Mouse (Mus musculus) ZHBTc4 (cell line): ENCODE measurements around the gene Arfgef2.

Experiments used
- DNase-seq: peaks from one replicate; pipeline ENCODE4 v3.0.0-alpha.2; 2011; ENCODE audit warnings: low read depth, low spot score

The Arfgef2 gene

DNA sequence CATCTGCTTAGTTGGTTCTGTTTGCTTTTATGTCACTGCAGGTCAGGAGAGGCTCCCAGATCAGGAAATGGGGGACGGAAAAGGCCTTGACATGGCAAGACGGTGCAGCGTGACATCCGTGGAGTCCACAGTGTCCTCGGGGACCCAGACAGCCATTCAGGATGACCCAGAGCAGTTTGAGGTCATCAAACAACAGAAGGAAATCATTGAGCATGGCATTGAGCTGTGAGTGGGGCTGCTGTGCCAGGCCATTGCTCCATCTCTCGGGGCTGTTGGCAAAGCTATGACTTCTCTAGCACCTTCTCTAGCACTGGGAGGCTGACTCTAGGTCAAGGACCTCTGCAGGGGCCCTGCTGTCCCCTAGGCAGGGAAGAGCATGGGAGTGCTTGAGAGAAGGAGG is 51.0 kb downstream of the Arfgef2 start:
- DNase-seq: no peak

DNA sequence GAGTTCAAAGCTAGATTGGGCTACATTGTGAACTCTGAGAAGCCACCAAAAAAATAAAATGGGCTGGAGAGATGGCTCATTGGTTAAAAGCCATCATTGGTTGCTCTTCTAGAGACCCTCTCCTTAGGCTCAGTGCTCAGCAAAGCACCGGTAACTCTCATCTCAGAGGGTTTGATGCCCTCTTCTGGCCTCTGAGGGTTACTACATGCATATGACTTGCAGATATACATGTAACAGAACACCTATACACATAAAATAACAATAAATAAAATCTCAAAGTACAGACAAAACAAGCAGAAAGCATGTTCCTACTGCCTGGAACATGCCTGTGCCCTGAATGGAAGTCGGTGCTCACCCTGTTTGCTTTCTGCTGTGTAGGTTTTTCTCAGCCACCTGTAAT is 51.7 kb downstream of the Arfgef2 start:
- peak; percentile 79 for DNase-seq

DNA sequence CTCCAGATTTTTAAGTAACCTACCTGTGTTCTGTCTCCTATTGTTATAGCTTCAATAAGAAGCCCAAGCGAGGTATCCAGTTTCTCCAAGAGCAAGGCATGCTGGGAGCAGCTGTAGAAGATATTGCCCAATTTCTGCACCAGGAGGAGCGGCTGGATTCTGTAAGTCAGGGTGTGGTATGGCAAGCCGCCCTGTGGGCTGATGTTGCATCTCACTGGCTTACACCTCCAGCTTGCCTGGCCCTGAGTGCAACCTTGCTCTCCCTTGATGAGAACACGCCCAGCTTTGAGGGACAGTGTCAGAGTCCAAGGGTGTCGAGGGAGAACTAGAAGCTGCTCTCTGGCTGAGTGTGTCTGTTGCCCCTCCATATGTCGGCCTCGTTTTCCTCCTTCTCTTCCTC is 53.8 kb downstream of the Arfgef2 start:
- no peak for DNase-seq

DNA sequence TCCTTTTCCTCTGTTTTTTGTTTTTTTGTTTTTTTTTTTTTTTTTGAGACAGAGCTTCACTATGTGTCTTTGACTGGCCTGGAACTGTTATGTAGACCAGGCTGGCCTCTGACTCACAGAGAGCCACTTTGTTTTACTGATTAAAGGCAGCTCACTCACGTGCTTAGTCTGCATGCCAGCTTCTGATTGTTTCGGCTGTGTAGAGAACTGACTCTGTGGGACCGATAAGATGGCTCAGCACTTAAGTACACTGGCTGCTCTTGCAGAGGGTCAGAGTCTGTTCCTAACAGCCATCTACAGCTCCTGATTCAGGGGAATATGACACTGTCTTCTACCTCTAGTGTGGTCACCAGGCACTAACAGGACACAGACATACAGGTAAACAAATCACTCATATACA is 57.1 kb downstream of the Arfgef2 start:
- no peak for DNase-seq

DNA sequence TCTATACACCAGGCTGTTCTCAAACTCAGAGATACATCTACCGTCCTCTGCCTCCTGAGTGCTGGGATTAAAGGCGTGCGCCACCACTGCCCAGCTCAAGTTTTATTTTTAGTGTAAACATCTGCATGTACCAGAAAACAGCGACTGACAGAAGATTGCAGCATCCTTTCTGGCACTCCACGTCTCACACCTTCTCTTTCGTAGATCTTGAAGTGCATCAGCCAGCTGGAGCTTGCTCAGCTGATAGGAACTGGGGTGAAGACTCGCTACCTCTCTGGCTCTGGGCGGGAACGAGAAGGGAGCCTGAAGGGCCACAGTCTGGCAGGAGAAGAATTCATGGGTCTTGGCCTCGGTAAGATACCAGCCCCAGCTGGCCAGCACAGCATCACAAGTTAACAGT is 60.1 kb downstream of the Arfgef2 start:
- no peak for DNase-seq

DNA sequence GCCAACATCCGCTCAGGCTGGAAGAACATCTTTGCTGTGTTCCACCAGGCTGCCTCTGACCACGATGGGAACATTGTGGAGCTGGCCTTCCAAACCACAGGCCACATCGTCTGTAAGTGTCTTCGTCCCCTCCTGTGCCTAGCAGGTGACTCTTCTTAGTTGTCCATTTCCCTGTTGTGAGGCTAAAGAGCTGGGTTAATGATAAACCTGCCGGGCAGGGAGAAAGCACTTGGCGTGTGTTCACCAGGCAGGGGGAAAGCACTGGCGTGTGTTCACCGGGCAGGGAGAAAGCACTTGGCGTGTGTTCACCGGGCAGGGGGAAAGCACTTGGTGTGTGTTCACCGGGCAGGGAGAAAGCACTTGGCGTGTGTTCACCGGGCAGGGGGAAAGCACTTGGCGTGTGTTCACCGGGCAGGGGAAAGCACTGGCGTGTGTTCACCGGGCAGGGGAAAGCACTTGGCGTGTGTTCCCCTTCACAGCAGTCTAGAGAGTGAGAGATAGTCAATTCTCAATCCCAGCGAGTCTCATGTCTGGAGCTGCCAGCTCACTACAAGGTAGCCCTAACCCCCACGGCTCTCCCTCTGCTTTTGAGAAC is 65.0 kb downstream of the Arfgef2 start:
- DNase-seq: no peak

DNA sequence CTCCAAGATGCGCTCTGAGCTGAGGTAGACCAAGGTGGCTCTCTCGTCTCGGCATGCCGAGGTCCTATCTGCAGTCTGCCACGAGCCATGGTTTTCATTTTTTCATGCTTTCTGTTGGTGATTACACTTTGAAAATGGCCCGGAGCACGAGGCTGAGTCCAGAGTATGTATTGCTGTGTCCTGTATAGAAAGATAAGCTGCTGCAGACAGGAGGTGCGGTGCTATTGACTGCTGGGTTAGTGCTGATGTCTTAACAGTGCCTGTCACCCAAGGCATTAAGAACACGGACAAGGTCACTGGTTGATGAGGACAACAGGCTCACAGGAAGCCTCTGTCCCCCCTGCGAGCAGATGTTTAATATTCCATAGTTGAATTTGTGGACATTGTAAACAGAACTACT is 65.5 kb downstream of the Arfgef2 start:
- no peak for DNase-seq

DNA sequence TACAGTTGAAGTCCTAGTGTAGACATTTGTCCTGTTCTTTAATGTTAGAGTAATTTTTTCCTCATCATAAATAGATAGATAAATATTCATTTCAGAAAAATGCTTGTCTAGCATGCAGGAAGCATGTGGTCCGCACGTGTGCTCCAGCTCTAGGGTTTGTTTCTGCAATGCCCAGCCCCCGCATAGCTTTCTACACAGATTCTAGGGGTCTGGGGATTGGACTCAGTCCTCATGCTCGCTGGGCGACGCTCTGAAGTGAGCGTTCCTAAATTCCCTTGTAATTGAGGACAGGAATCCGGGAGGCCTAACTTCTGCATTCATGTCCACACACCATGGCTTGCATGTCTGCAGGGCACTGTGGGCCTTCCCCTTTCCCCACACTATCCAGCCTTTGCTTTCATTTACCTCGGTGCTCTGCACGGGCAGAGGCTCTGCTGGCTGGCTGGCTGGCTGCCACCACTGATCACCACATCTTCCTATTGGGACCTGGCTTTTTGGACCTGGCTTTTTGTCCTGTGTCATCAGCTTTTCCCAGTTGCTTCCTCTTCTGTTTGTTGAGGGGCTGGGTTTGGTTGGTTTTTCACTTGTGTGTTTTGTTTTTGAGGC is 69.4 kb downstream of the Arfgef2 start:
- DNase-seq: no peak

DNA sequence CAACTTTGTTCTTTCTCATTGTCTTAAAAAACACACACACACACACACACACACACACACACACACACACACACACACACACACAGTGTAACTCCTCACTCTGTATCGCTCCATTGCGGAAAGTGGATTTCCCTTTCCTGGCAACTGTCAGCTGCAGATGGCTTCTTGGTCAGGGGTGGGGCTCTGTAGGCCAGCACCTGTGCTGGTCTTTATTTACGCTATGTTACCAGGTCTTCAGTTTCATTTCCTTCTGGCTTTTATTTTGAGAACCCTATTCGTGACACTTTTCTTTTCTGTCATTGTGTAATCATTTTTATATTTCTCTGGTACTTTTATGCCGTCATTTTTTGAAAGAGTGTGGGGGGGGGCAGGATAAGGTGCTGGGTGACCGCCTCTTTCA is 70.2 kb downstream of the Arfgef2 start:
- DNase-seq: no peak

DNA sequence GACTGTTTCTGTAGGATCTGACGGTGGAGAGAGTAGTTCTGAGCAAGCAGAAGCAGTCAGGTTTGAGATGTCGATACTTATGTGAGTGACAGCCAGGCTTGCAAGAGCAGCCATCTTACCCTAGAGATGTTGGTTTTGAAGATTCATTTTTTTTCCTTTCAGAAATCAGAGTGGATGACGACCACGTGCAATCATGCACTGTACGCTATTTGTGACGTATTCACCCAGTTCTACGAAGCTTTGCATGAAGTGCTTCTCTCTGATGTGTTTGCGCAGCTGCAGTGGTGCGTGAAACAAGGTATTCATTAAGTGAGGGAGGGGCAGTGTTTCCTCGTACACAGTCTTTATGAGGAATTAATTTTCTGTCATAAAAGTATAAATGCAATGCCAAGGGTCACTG is 70.9 kb downstream of the Arfgef2 start:
- DNase-seq: no peak

DNA sequence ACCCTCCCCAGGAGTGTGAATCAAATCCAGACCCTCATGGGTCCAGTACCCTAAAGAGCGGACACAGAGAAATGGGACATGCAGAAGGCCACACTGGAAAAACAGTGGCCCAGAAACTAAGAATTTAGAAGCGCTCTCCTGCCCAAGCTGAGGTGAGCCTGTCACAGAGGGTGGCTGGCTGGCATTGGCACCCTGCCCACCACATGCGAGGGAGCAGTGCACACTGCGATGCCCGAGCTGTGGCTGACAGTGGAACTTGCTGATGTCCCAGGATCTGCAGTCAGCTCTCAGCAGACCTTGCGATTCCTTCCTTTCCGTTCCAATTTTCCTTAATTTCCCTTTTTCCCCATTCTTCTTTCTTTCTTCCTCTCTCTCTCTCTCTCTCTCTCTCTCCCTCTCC is 79.7 kb downstream of the Arfgef2 start:
- DNase-seq: no peak

DNA sequence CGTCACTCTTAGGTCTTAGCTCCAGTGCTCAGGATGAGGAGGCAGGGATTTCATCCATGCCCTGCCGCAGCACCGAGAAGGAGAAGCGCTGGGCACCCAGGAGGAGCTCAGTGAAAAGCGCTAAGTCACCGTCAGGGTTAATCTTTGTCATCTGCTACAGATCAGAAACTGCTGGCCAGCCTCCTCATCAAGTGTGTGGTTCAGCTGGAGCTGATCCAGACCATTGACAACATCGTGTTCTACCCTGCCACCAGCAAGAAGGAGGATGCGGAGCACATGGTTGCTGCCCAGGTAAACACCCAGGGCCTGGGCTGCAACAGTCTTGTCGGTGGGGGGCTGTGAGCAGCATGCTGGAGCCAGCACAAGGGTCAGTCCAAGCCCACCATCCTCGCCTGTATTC is 80.2 kb downstream of the Arfgef2 start:
- no peak for DNase-seq

DNA sequence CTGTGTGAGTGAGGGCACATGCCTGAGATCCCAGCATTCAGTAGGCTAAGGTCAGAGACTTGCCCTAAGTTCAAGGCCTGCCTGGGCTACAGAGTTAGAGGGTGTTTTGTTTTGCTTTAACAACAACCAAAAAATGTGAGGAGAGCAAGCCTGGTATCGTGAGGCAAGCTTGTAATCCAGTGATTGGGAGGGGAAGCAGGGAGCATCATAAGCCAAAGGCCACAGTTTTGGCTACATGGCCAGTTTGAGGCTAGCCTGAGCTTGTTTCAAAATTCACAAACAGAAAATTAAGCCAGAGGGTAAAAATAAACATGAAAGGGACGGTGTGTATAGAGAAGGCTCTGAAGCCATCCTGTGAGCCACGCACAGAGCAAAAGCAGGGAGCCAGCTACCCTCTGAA is 80.8 kb downstream of the Arfgef2 start:
- no peak for DNase-seq

DNA sequence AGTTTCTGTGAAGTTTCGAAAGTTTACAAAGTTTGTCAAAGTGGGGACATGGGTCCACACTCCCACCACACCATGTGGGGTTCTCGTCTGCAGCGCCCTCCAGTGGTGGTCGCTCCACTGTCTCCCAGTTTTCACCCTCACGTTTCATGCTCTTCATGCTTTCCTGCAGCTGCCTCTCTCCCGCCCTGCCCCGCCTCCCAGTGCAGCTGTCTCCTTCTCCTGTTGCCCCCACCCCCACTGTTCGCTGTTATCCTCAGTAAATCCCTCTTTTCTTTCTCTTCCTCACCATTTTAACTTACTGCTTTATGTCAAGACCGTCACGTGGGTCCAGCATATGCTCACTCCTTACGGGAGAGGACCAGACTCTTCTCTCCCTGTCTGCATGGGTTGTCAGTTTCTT is 82.4 kb downstream of the Arfgef2 start:
- peak; percentile 64 for DNase-seq

DNA sequence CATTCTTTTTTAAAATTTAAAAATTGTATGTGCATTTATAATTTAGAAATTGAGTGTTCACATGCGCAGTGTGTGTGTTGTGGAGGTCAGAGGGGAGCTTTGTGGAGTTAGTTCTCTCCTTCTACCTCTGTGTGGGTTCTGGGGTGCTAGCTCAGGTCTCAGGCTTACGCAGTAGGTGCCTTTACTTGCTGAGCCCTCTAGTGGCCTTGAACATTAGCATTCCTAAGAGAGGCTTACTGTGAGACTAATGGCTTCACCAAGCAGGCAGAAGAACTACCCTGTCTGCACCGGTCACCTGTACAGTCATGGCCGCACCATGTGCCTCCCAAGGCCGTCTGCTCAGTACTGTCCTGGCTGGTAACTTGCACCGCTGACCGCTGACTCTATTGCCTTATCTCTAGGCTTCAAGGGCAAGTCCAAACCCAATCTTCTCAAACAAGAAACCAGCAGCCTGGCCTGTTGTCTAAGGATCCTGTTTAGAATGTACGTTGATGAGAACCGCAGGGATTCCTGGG is 86.0 kb downstream of the Arfgef2 start:
- peak; percentile 76 for DNase-seq

DNA sequence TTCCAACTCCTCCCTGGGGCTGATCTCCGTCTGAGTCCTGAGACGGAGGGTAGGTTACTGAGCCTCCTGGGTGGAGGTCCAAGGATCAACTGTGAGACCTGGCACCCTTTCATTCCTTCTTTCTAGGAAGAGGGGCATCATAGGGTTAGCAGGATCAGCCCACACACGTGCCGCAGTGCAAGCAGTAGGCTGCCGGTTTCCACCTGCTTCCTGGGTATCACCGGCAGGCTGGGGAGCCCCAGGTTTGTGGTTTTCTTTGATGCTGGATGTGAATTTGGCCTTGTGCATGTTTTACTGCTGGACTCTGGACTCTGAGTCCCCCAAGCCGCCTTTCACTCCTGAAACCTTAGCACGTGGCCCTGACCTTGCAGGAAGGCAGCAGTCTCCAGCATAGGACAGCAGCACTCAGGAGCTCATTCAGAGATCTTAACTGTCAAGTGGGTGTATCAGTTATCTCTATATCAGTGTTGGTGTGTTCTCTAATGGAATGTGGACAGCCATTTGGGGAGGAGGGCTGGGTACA is 86.8 kb downstream of the Arfgef2 start:
- no peak for DNase-seq

DNA sequence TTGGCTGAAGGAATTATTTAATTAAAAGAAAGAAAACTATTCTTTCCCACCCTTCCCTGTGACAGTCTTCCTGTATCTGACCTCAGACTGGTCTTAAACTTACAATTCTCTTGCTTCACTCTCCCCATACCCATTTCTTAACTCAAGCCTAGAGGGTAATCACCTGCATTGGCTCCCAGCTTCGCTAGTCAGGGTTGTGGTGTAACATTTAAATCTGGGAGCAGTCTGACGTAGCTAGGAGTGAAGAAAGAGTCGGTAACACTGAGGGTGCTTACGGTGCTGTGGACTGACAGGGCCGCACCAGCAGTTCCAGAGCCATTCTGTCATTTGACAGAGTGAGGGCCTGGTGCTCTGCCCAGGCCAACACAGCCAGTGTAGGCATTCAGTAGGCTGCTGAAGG is 87.6 kb downstream of the Arfgef2 start:
- DNase-seq: no peak

DNA sequence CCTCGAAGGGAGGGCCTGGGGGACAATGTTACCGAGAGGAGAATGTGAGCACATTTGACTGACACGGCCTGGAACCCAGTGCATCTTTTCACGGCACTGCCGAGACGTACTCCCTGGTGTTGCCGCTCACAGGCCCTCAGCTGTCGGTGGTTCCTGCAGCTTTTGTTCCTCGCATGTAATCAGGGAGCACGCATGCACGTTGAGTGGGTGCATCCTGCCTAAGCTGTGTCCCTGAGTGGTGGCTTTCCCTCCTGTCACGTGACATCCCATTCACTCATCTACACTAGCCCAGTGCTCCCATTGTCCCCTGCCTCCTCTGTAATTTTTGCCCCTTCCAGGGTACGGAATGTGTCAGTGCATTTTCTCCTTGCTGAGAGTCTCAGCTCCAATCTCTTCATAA is 91.0 kb downstream of the Arfgef2 start:
- no peak for DNase-seq

DNA sequence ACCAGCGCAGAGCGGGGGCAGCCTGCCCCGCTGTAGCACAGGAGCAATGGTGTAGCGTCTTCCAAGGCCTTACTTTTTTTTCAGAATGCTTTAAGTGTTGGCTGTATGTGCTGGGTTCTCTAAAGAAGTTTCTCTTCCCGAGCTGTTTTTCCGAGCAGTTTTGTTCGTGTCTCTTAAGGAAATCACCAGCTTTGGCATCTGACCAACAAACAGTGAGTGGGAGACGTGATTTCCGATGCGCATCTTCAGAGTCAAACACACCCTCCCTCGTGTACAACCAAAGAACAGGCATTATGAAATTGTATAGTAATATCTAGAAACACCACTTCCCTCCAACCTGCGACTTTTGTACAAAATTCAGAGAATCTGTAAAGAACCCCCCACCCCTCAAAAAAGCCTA is 91.6 kb downstream of the Arfgef2 start:
- DNase-seq: no peak

DNA sequence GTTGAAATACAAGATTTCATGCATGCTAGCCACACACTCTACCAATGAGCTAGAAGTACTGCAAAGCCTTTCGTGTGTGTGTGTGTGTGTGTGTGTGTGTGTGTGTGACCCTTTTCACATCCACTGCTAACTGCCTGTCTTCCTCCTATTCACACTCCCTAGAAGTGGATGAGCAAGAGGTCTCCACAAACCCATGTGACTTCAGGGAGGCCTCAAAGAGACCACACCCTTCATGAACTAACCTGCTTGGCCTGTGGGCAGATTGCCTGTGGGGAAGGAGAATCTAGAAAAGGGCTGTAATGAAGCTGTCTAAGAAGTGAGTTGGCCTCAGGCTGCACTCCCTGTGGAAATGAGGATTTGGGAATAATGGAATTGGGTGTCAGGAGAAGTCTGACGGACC is 93.8 kb downstream of the Arfgef2 start:
- peak; percentile 53 for DNase-seq

DNA sequence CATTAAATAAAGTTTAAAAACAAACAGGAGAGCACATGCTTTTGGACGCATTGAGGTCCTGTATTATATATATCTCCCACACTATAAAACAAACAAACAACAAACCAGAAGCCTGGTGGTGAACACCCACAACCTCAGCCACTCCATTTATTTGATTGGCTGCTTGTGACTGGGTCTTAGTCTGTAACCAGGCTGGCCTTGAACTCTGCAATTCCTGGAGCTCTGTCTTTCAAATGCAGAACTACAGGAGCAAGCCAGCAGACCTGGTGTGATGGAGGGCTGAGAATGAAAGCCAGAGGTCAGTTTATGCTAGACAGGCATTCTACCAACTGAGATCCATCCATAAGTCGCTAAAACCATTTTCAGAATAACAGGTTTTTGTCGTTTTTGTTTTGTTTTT is 94.4 kb downstream of the Arfgef2 start:
- DNase-seq: peak; percentile 53

DNA sequence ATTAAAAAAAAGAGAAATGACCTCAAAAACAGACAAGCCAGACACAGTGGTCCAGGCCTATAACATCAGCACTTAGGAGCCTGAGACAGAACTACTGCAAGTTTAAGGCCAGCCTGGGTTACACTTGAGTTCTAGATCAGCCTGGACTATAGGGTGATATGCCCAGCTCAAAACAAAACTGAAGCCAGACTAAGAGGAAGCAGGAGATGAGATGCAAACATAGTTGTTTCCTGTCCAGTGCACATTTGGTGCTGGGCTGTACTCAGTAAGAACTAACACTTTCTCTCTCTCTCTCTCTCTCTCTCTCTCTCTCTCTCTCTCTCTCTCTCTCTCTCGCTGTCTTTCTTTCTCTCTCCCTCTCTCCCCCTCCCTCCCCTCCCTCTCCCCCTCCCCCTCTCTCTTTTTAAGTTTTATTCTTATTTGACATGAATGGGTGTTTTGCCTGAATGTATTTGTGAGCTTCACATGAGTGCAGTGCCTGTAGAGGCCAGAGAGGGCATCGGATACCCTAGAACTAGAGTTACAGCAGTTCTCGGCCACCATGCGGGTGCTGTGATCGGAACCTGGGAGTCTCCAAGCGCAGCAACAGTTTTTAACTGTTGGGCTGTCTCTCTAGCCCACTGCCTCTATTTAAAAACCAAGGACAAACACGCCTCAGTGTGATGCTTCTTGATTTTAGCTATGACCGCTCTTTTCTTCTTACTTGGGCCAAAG is 95.6 kb downstream of the Arfgef2 start:
- peak; percentile 56 for DNase-seq

DNA sequence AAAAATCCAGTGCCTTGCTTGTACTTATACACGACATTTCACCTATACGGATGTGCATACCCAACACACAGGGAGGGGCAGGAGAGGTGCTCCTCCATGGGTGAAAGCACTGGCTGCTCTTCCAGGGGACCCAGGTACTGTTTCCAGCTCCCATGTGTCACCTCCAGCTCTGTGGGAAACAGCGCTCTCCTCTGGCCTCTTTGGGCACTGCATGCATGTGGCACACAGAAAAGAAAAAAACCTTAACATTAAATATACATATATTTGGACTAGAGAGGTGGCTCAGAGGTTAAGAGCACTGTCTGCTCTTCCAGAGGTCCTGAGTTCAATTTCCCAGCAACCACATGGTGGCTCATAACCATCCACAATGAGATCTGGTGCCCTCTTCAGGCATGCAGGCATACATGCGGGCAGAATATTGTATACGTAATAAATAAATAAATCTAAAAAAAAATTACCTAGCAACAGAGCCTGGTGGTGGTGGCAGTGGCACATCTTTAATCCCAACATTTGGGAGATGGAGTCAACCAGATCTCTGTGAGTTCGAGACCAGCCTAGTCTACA is 98.4 kb downstream of the Arfgef2 start:
- DNase-seq: peak; percentile 71
